Mouse (Mus musculus): ENCODE measurements around the gene Ermp1. TPM values are rescaled to one million over a fixed set of nuclear protein-coding genes. Genes with fewer than 3 reads are reported as not detected.
A peak's percentile ranks its signal among the peaks of the same experiment; 100 is the strongest.

Gene Ermp1
- polyA plus RNA-seq, 1 experiment from 2014 or later = 4.3 TPM

GRCm38 (mm10) chr19:29657033-29657432, 8.8 kb upstream of the Ermp1 start:
- DNase-seq = no peak
- Histone ChIP-seq H3K9me3 (ENCODE audit: low read length) (no peaks in the 10 kb centered on the region), H3K36me3 (replicated peaks; ENCODE audit: insufficient read depth, low read length) (no peaks in the 10 kb centered on the region), H3K4me1 (ENCODE audit: insufficient read depth) (no peaks in the 10 kb centered on the region), H3K4me2 (ENCODE audit: low read depth, low read length) (no peak overlapping the region), H3K27me3 (ENCODE audit: insufficient read depth, low read length) (no peaks in the 10 kb centered on the region), H3K9ac (replicated peaks) (no peak overlapping the region), H3K4me3 (ENCODE audit: low read depth, low read length) (no peak overlapping the region), H3K27ac (ENCODE audit: low read depth) (no peak overlapping the region)
- 60% methylated on average over 3 of the region's 3 CpGs for WGBS (ENCODE audit: insufficient replicate concordance)
- TF ChIP-seq EP300 (IDR thresholded peaks at IDR 0.05; ENCODE audit: low read depth) (no peak), CTCF (IDR thresholded peaks at IDR 0.05; ENCODE audit: low read depth) (no peak)
- ATAC-seq = no peak

GRCm38 (mm10) chr19:29656620-29657019, 8.4 kb upstream of the Ermp1 start:
- Histone ChIP-seq H3K4me2 (ENCODE audit: low read depth, low read length) (no peak overlapping the region), H3K9ac (replicated peaks) (no peak overlapping the region), H3K4me1 (ENCODE audit: insufficient read depth) (no peaks in the 10 kb centered on the region), H3K27me3 (ENCODE audit: insufficient read depth, low read length) (no peaks in the 10 kb centered on the region), H3K4me3 (ENCODE audit: low read depth, low read length) (no peak overlapping the region), H3K36me3 (replicated peaks; ENCODE audit: insufficient read depth, low read length) (no peaks in the 10 kb centered on the region), H3K9me3 (ENCODE audit: low read length) (no peaks in the 10 kb centered on the region), H3K27ac (ENCODE audit: low read depth) (no peak overlapping the region)
- DNase-seq (no peak), ATAC-seq (no peak)
- WGBS (ENCODE audit: insufficient replicate concordance) = 80% methylated on average over 5 of the region's 5 CpGs
- TF ChIP-seq EP300 (IDR thresholded peaks at IDR 0.05; ENCODE audit: low read depth) (no peak), CTCF (IDR thresholded peaks at IDR 0.05; ENCODE audit: low read depth) (no peak)

- H3K4me3 ChIP-seq (ENCODE audit: low read depth, low read length) = no peak overlapping the region
- H3K4me2 ChIP-seq (ENCODE audit: low read depth, low read length) = no peak overlapping the region
- H3K27ac ChIP-seq (ENCODE audit: low read depth) = no peak overlapping the region
- 79% methylated on average over 4 of the region's 4 CpGs for WGBS (ENCODE audit: insufficient replicate concordance)
- H3K36me3 ChIP-seq (replicated peaks; ENCODE audit: insufficient read depth, low read length) = no peaks in the 10 kb centered on the region
- H3K27me3 ChIP-seq (ENCODE audit: insufficient read depth, low read length) = no peaks in the 10 kb centered on the region
- no peaks in the 10 kb centered on the region for H3K9me3 ChIP-seq (ENCODE audit: low read length)
- H3K4me1 ChIP-seq (ENCODE audit: insufficient read depth) = no peaks in the 10 kb centered on the region
- no peak for TF ChIP-seq EP300 (IDR thresholded peaks at IDR 0.05; ENCODE audit: low read depth)
- TF ChIP-seq CTCF (IDR thresholded peaks at IDR 0.05; ENCODE audit: low read depth) = no peak
- H3K9ac ChIP-seq (replicated peaks) = no peak overlapping the region
- no peak for DNase-seq
- no peak for ATAC-seq
These were observed 7.8 kb upstream of the Ermp1 start for GRCm38 (mm10) chr19:29656029-29656428.

DNA sequence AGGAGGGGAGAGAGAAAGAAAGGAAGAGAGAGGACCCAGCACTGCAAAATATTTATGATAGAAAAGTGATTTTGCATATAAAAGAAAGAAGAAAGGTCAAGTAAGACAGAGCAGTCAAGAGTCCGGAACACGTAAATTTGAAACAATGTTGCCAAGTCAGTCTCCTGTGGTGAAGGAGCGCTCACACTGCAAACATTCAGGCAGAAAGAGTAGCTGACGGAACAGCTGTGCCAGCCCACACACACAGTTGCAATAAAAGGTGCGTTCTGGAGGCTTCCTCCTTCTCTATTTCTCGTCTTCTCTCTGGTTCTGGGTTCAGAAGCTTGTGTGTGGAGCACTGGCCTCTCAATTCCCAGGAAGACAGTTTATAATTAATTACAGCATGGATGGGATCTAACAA, 6.9 kb upstream of the Ermp1 start:
- WGBS (ENCODE audit: insufficient replicate concordance) = 66% methylated on average over 6 of the region's 6 CpGs
- H3K4me1 ChIP-seq (ENCODE audit: insufficient read depth) = no peaks in the 10 kb centered on the region; the same call in 1 of the 2 replicates
- TF ChIP-seq EP300 (IDR thresholded peaks at IDR 0.05; ENCODE audit: low read depth) (no peak), CTCF (IDR thresholded peaks at IDR 0.05; ENCODE audit: low read depth) (no peak)
- no peak overlapping the region for H3K9ac ChIP-seq (replicated peaks)
- no peaks in the 10 kb centered on the region for H3K36me3 ChIP-seq (replicated peaks; ENCODE audit: insufficient read depth, low read length)
- H3K27ac ChIP-seq (ENCODE audit: low read depth) = no peak overlapping the region
- no peaks in the 10 kb centered on the region for H3K9me3 ChIP-seq (ENCODE audit: low read length)
- ATAC-seq (no peak), DNase-seq (no peak)
- no peaks in the 10 kb centered on the region for H3K27me3 ChIP-seq (ENCODE audit: insufficient read depth, low read length)
- H3K4me2 ChIP-seq (ENCODE audit: low read depth, low read length) = no peak overlapping the region
- H3K4me3 ChIP-seq (ENCODE audit: low read depth, low read length) = no peak overlapping the region

- no peak for DNase-seq
- H3K9me3 ChIP-seq (ENCODE audit: low read length) = no peaks in the 10 kb centered on the region
- no peak overlapping the region for H3K4me3 ChIP-seq (ENCODE audit: low read depth, low read length)
- ATAC-seq = no peak
- 83% methylated on average over 9 of the region's 9 CpGs for WGBS (ENCODE audit: insufficient replicate concordance)
- no peaks in the 10 kb centered on the region for H3K36me3 ChIP-seq (replicated peaks; ENCODE audit: insufficient read depth, low read length)
- no peak for TF ChIP-seq EP300 (IDR thresholded peaks at IDR 0.05; ENCODE audit: low read depth)
- TF ChIP-seq CTCF (IDR thresholded peaks at IDR 0.05; ENCODE audit: low read depth) = no peak
- H3K27ac ChIP-seq (ENCODE audit: low read depth) = no peak overlapping the region
- peaks cover 8% of the 10 kb centered on the region for H3K4me1 ChIP-seq (ENCODE audit: insufficient read depth)
- H3K4me2 ChIP-seq (ENCODE audit: low read depth, low read length) = no peak overlapping the region
- H3K9ac ChIP-seq (replicated peaks) = no peak overlapping the region
- no peaks in the 10 kb centered on the region for H3K27me3 ChIP-seq (ENCODE audit: insufficient read depth, low read length)
These were observed 5.6 kb upstream of the Ermp1 start for GRCm38 (mm10) chr19:29653768-29654265.

- peaks cover 6% of the 10 kb centered on the region for H3K36me3 ChIP-seq (replicated peaks; ENCODE audit: insufficient read depth, low read length)
- H3K4me2 ChIP-seq (ENCODE audit: low read depth, low read length) = no peak overlapping the region
- no peak overlapping the region for H3K4me3 ChIP-seq (ENCODE audit: low read depth, low read length)
- TF ChIP-seq CTCF (IDR thresholded peaks at IDR 0.05; ENCODE audit: low read depth) (no peak), EP300 (IDR thresholded peaks at IDR 0.05; ENCODE audit: low read depth) (peak; percentile 89)
- ATAC-seq (no peak), DNase-seq (no peak)
- H3K9me3 ChIP-seq (ENCODE audit: low read length) = no peaks in the 10 kb centered on the region; the same call in 1 of the 2 replicates
- H3K4me1 ChIP-seq (ENCODE audit: insufficient read depth) = peaks cover 10% of the 10 kb centered on the region
- H3K27me3 ChIP-seq (ENCODE audit: insufficient read depth, low read length) = no peaks in the 10 kb centered on the region
- no peak overlapping the region for H3K27ac ChIP-seq (ENCODE audit: low read depth)
- no peak overlapping the region for H3K9ac ChIP-seq (replicated peaks)
- WGBS (ENCODE audit: insufficient replicate concordance) = 72% methylated on average over 1 of the region's 1 CpGs
These were observed 1.5 kb upstream of the Ermp1 start for GRCm38 (mm10) chr19:29649683-29650082.

- H3K36me3 ChIP-seq (replicated peaks; ENCODE audit: insufficient read depth, low read length) = peaks cover 14% of the 10 kb centered on the region
- TF ChIP-seq CTCF (IDR thresholded peaks at IDR 0.05; ENCODE audit: low read depth) (no peak), EP300 (IDR thresholded peaks at IDR 0.05; ENCODE audit: low read depth) (no peak)
- peaks cover 10% of the 10 kb centered on the region for H3K4me1 ChIP-seq (ENCODE audit: insufficient read depth)
- no peak; the same call in 1 of the 2 replicates for ATAC-seq
- no peaks in the 10 kb centered on the region; the same call in 1 of the 2 replicates for H3K9me3 ChIP-seq (ENCODE audit: low read length)
- H3K27me3 ChIP-seq (ENCODE audit: insufficient read depth, low read length) = no peaks in the 10 kb centered on the region
- peak overlapping the region; percentile 73 for H3K4me2 ChIP-seq (ENCODE audit: low read depth, low read length)
- H3K4me3 ChIP-seq (ENCODE audit: low read depth, low read length) = no peak overlapping the region; the same call in 1 of the 2 replicates
- H3K27ac ChIP-seq (ENCODE audit: low read depth) = no peak overlapping the region
- no peak overlapping the region for H3K9ac ChIP-seq (replicated peaks)
- DNase-seq = no peak
- 33% methylated on average over 4 of the region's 4 CpGs for WGBS (ENCODE audit: insufficient replicate concordance)
These were observed 317 bp upstream of the Ermp1 start for GRCm38 (mm10) chr19:29648550-29648914.

Data from liver, postnatal 0 days (tissue).